Mouse (Mus musculus): Measurements from ENCODE around the gene Tpd52l2.

DNA sequence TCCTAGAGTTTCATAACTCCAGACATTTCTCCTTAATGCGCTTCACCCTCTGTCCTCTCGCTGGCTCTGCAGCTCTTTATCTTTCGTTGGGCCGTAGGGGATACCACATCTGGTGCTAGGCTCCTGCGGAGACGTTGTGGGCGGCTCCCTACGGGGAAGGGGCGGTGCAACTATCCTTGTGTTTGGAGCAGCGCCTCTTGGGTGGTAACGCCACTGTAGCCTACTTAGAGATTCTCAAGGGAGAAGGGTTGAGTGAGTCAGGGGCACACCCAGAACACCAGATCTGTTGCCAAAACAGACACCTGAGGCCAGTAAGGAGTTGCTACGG is 570 bp downstream of the Tpd52l2 start:
- TF ChIP-seq CTCF (conservative IDR thresholded peaks at IDR 0.05; ENCODE audit: low read length) (no peak), POU5F1 (IDR thresholded peaks at IDR 0.05; ENCODE audit: borderline replicate concordance, low read length) (no peak), NANOG (IDR thresholded peaks at IDR 0.05; ENCODE audit: borderline replicate concordance, low read length) (no peak)

Measured in E14TG2a.4 (cell line).